Mouse (Mus musculus) heart, postnatal 4 days (tissue): Measurements from ENCODE around the gene Bsg. TPM values are rescaled to one million over a fixed set of nuclear protein-coding genes. Genes with fewer than 3 reads are reported as not detected.
"Not testable (repeated sequence)": the region's sequence is repeated elsewhere in the genome, so short reads cannot be mapped to it uniquely, and the experiment has no call there.

ENCODE experiments used
- DNase-seq: peaks from one replicate; pipeline ENCODE4 v3.0.0; 2021
- total RNA-seq, 2 experiments: library from RNA; stranded (reverse); gene quantifications; 2 replicates each; pipeline ENCODE4 v1.2.3; 2021

The Bsg gene
- total RNA-seq, 2 experiments from 2014 or later: 793 to 876 TPM

DNA sequence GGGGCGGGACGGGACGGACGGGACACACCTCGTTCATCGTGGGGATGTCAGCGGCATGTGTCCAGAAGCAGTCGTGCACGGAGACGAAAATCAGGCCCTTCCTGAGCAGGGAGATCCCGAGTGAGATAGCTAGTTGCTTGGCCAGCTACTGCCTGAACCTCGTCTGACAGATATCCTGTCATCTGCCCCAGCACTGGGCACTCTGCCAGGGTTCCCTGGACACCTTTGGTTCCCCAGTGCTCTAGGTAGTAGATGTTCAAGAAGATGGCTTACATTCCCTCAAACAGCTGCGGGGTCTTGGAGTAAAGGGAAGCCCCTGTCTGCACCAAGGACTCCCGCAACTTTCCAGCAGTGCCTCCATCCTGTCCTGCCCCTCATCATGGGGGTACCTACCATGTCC is 32.4 kb downstream of the Bsg start:
- no peak for DNase-seq

DNA sequence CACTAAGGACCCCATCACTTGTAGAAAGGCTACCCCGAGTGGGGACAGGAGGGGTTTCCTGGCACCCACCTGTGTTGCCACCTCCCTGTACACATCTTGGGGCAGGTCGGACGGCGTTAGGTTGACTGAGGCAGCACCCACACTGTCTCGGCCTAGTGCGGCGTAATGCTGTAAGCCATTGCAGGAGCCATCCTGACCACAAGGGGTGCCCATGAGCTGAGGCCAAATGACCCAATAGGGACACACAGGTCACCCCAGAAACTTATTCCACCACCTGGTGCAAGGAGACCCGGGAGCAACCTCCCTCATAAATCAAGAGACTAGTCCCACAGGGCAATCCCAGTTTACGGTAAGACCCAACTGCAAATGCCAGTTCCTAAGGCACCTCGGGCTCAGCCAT is 34.0 kb downstream of the Bsg start:
- peak; percentile 40 for DNase-seq

DNA sequence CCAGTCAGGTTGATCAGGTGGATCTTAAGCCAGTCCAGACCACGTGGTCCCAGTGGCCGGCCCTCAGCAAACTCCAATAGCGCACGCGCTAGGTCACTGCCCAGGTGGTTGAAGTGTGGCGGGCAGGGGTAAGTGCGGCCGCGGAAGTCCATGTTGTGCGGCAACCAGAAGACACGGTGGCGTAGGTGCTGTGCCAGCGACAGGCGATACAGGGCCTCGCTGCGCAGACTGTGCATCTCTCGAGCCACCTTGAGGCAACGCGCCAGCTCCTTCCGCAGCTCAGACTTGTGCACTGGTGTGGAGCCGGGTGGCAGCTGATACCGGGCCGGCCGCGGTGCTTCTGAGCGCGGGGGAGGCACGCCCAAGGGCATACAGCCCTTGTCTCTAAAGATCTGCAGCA is 34.9 kb downstream of the Bsg start:
- no peak for DNase-seq

DNA sequence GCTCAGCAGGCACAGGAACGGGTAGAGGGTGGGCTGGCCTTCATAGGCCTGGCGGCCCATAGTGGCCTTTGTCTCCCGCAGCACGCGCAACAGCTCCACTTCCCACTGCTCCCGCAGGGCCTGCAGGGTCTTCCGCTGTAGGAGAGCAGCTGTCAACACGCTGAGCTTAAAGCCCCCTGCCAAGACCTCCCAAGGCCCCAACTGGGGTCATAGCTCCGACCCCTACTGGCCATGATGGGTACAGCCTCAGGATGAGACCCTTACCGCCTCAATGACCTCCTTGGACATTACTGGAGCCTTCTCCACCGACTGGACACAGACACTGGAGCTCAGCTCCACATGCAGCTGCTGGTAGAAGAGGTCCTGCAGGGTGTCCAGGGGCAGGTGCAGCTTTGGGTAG is 36.6 kb downstream of the Bsg start:
- DNase-seq: no peak

DNA sequence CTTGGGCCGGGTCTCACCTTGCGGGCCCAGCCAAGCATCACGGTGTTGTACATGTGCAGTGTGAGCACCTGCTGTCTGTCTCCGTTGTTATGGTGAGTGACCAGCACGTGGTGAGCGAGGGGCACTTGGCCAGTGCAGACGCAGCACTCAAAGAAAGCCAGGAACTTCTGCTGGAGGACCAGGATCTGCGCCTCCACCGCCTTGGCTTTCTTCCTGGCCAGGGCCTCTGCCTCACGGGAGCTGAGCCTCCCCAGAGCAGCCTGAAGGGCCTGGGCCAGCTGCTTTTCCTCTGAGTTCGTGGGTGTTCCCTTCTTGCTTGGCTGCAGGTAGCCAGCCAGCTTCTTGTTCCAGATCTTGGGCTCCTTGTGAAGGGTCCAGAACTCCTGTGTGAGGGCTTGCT is 38.9 kb downstream of the Bsg start:
- DNase-seq: no peak

DNA sequence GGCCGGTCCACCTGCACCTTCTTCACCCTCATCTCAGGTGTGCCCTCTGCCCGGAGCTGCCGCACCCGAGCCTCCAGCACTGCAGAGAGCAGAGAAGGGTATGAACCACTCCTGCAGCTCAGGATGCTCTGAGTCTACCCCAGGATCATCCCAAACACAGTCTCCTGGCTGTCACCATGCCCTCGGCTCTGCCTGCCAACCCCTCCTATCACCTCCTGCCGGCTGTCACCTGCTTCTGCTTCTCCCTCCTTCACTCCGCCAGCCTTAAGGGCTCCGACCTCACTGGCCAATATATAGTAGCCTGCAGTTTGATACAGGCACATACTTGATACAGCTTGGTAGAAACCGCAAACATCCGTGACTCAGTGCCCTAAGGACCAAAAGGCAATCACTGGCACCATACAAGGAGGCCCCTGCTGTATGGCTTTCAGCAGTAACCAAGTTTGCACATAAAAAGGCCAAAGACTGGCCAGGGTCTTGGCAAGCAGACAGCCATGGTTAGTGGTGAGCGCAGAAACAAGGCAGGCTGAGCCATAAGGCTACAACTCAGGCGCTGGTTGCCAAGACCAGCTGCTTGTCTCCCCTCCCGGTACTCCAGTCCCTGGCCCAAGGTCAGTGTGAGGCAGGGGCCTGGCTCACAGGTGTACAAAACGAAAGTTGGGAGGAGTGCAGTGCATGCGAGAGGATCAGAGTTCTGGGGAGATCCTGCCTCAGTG is 39.5 kb downstream of the Bsg start:
- no peak for DNase-seq

DNA sequence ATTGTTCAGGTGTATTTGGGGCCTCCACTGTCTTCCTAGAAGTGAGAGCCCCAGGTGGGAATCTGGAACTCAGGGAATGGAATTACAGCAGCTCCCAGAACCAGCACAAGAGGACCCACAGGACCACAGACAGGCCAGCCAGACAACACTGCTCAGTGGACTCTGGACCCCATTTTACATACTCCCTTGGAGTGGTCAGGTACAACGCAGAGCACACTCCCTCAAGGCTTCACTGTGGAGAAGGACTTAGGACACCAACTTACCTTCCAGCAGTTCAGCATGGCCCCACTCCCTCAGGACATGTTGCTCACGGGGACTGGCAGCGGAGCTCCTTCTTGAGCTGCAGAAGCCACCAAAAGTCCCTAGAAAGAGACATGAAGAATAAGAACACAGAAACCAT is 41.1 kb downstream of the Bsg start:
- no peak for DNase-seq

DNA sequence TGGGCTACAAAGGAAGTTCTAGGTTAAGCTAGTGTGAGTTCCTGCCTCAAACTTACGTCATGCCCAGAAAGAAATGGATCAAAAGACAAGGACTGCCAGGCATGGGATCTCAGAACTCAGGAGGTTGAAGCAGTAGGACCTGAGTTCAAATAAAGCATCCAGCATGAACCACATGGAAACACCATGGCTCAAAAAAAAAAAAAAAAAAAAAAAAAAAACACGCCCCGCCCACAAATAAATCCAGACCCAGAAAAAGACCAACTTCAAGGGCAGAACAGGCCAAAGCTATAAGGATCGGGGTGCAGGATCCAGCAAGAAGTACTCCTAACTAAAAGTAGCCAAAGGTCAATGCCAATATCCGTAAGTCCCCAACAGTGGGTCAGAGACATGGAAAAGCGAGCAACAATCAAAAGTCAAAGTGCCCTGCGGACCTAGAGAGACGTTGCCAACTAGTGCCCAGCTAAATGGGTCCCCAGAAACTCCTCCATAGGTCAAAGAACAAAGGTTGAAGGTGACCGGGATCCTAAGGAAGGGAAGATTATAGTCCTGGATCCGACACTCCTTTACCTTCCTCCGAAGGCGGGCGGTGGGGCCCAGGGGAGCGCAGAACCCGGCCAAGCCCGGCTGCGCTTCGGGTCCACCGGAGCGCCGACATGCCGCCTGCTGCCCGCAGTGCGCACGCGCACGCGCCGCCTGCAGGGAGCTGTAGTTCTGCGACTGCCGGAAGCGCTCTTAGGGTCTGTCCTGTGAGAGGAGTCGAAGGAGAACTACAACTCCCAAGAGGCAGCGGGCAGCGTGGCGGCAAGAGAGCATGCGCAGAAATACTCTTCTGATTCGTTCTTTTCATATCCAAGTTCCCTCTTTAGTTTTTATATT is 41.8 kb downstream of the Bsg start, which contains the start of gene Polrmt:
Polrmt (minus strand) TSS at position 684 of the 876 bp plus-strand sequence.
- peak; percentile 96 for DNase-seq

DNA sequence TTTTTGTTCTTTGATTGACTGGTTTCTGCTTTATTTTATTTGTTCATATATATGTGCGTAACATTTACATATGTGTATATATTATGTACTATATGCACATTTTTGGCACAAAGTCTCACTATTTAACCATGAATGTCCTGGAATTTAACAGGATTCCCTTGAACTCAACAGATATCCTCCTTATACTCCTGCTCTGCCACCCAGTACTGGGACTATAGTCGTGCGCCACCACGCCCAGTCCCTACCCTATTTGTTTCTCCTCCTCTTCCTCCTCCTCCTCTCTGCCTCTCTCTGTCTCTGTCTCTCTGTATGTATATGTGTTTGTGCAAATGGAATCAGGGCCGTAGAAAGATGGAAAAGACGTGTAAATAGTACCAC is 42.5 kb downstream of the Bsg start:
- DNase-seq: no peak

DNA sequence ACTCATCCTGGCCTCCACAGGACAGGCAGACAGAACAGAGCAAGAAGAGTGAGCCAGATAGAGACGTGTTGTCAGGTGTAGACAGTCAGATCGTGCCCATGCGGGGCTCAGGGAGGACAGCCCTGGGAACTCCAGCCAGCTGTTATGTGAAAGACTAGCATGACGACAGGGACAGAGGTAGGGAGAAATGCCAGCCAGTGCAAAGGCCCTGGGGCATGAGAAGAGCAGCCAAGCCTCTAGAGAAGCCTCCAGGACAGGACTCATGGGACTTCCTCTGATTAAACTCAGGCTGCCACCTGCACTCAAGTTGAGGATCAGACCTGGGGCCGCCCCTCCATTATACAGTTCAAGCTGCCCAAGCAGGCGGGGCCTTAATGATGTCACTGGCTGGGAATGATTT is 44.2 kb downstream of the Bsg start:
- DNase-seq: no peak

DNA sequence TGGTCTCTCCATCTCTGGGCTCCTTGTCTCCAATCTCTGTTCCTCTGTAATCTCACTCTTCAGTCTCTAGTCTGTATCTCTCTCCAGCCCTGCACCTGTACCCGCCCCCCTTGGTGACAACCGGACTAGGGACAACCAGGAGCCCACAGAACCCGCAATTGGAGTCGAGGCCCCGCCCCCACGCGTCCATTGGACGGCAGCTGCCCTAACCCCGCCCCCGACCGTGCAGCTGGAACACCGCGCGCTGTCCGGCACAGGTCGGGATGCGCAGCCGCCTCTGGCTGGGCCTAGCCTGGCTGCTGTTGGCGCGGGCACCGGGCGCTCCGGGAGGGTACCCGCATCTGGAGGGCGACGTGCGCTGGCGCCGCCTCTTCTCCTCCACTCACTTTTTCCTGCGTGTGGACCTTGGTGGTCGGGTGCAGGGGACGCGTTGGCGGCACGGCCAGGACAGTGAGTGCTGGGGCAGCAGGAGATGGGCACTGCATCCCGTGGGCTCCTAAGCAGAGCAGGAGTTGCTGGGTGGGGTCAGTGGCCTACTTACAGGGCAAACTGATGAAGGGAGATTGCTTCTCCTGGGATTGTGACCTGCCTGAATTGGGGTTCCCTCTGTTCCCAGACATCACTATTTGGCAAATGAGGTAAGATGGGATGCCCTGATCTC is 50.7 kb downstream of the Bsg start, which contains the start of gene Fgf22:
Fgf22 (plus strand) TSS at position 221 of the 661 bp plus-strand sequence.
- DNase-seq: peak; percentile 74

DNA sequence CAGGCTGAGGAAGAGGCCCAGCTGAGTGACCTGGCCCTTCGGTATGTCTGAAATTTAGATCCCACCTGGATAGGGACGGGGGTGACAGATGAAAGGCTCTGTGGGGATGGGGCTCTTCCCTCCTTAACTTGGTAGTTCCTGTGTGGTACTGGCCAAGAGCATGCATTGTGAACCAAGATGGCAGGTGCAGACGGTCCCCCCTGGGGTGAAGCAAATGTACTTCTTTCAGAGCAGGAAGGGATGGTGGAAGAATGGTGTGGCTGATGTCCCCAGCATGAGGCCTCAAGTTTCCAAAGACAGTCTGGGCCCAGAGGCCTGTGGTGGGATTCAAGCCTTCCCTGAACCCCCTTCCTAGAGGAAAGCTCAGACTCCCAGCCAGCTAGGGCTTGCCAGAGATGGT is 51.6 kb downstream of the Bsg start:
- no peak for DNase-seq

DNA sequence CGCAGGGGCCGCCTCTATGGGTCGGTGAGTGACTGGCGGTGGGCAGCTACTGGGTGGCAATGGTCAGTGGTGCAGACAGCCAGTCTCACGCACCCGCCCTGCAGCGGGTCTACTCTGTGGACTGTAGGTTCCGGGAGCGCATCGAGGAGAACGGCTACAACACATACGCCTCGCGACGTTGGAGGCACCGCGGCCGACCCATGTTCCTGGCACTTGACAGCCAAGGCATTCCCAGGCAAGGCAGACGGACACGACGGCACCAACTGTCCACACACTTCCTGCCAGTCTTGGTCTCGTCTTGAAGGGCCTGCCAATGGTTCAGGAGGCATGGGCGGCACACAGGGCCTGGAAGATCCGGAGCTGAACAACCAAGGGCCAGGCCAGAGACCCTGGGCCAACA is 52.4 kb downstream of the Bsg start:
- no peak for DNase-seq

DNA sequence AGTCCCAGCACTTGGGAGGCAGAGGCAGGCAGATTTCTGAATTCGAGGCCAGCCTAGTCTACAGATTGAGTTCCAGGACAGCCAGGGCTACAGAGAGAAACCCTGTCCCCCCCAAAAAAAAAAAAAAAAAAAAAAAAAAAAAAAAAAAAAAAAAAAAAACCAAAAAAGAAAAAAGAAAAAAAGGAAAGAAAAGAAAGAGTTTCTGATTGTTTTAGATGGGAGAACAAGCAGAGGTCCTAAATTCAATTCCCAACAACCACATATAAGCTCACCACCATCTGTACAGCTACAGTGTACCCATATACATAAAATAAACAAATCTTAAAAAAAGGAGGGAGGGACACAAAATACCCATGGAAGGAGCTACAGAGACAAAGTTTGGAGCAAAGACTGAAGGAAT is 55.4 kb downstream of the Bsg start:
- DNase-seq: not testable (repeated sequence)

DNA sequence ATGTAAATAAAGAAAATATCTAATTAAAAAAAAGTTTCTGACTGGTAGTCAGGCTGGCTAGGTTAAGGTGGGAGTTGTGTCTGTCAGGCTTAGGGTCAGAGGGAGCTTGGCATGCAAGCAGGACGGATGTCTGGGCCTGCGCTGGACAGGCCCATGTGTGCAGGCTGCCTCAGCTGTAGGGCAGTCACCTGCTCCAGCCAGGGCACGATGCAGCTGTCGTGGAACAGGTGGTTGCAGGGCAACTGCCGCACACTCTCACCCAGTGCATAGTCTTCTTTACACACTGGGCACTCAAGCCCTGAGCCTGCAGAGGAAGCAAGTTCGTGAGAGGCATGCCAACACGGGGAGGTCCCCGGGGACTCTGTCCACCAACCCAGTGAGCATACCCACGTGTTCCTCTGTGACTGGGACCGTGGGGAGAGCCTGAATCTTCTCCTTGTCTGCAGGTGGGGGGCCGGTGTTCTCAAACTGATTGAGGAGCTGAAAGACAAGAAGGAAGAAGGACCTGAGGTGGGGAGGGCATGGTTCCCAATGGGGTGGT is 56.4 kb downstream of the Bsg start:
- DNase-seq: no peak

Other genes starting within 250 kb of the Bsg start
- not detected for gene Vmn2r83, start 235.8 kb upstream of the Bsg start, total RNA-seq
- gene Plpp2, start 170.7 kb upstream of the Bsg start, total RNA-seq: 1 to 10 TPM; 5.7 to 6.0 TPM
- 10 to 100 TPM; 19.7 to 21.9 TPM for gene Mier2, start 149.3 kb upstream of the Bsg start, total RNA-seq
- not detected for gene Theg, start 117.2 kb upstream of the Bsg start, total RNA-seq
- under 1 TPM; 0.10 to 0.11 TPM for gene C2cd4c, start 90.5 kb upstream of the Bsg start, total RNA-seq
- gene Shc2, start 66.6 kb upstream of the Bsg start, total RNA-seq: 1 to 10 TPM; 3.2 to 3.7 TPM
- gene Odf3l2, start 58.8 kb upstream of the Bsg start, total RNA-seq: not detected
- under 1 TPM; 0.36 to 0.67 TPM for gene Madcam1, start 39.9 kb upstream of the Bsg start, total RNA-seq
- gene Tpgs1, start 35.1 kb upstream of the Bsg start, total RNA-seq: 10 to 100 TPM; 18.8 to 20.3 TPM
- 100 to 1,000 TPM; 134 to 145 TPM for gene Cdc34, start 22.3 kb upstream of the Bsg start, total RNA-seq
- gene Gzmm, start 15.5 kb upstream of the Bsg start, total RNA-seq: 1 to 10 TPM; 2.9 to 3.7 TPM
- 1 to 10 TPM; 7.6 to 9.5 TPM for gene Hcn2, start 12.1 kb downstream of the Bsg start, total RNA-seq
- gene Polrmt, start 42.1 kb downstream of the Bsg start, total RNA-seq: 10 to 100 TPM; 35.4 to 39.6 TPM
- not detected for gene Fgf22, start 50.6 kb downstream of the Bsg start, total RNA-seq
- 10 to 100 TPM; 40.3 to 45.9 TPM for gene Rnf126, start 62.5 kb downstream of the Bsg start, total RNA-seq
- gene Fstl3, start 72.8 kb downstream of the Bsg start, total RNA-seq: 10 to 100 TPM; 10.3 TPM
- not detected for gene Prss57, start 86.5 kb downstream of the Bsg start, total RNA-seq
- gene Palm, start 89.1 kb downstream of the Bsg start, total RNA-seq: 10 to 100 TPM; 78.5 to 88.6 TPM
- under 1 TPM; 0.14 to 0.45 TPM for gene Misp, start 116.5 kb downstream of the Bsg start, total RNA-seq
- gene Ptbp1, start 149.9 kb downstream of the Bsg start, total RNA-seq: 100 to 1,000 TPM; 167 to 182 TPM
- gene Prtn3, start 170.0 kb downstream of the Bsg start, total RNA-seq: not detected
- gene Plppr3, start 170.1 kb downstream of the Bsg start, total RNA-seq: 1 to 10 TPM; 2.5 to 2.9 TPM
- not detected for gene Elane, start 181.8 kb downstream of the Bsg start, total RNA-seq
- gene Cfd, start 186.4 kb downstream of the Bsg start, total RNA-seq: under 1 TPM in 1 of 2 experiments, not detected in 1; 0.38 TPM
- gene Med16, start 204.4 kb downstream of the Bsg start, total RNA-seq: 10 to 100 TPM; 67.1 to 68.2 TPM
- gene Gm26602, start 206.4 kb downstream of the Bsg start, total RNA-seq: not detected
- gene Kiss1r, start 212.5 kb downstream of the Bsg start, total RNA-seq: under 1 TPM; 0.25 to 0.33 TPM
- gene R3hdm4, start 216.7 kb downstream of the Bsg start, total RNA-seq: 100 to 1,000 TPM in 1 of 2 experiments, 10 to 100 TPM in 1; 91.0 to 100 TPM
- 1 to 10 TPM; 4.2 to 4.3 TPM for gene Arid3a, start 222.6 kb downstream of the Bsg start, total RNA-seq